Mouse (Mus musculus) G1E (cell line): Measurements from ENCODE around the gene Ell2.

Source experiments
- CTCF ChIP-seq: IDR thresholded peaks from 2 replicates; pipeline ENCODE4 v1.5.1; 2012; ENCODE audit warnings: low read depth, low read length, inconsistent platforms, mixed read lengths
- GATA1 ChIP-seq: IDR thresholded peaks from 2 replicates; pipeline ENCODE4 v1.6.1; 2012; ENCODE audit warnings: borderline replicate concordance, low read length, inconsistent platforms, mixed read lengths
- GATA2 ChIP-seq: IDR thresholded peaks from 2 replicates; pipeline ENCODE4 v1.6.1; 2012; ENCODE audit warnings: low read depth, low read length, inconsistent platforms, borderline replicate concordance
- POLR2AphosphoS5 ChIP-seq: IDR thresholded peaks from 2 replicates; pipeline ENCODE4 v1.6.1; 2012; ENCODE audit warnings: low read depth, low read length, inconsistent platforms; ENCODE audit not compliant: insufficient replicate concordance
- TAL1 ChIP-seq: conservative IDR thresholded peaks from 2 replicates; pipeline ENCODE4 v1.6.1; 2012; ENCODE audit warnings: low read depth, low read length, inconsistent platforms, mixed read lengths

- TF ChIP-seq TAL1 (no peak), GATA2 (no peak), CTCF (no peak), POLR2AphosphoS5 (no peak), GATA1 (no peak)
Observed at GRCm38 (mm10) chr13:75763280-75763679, 56.7 kb downstream of the Ell2 start.
